Mouse (Mus musculus) forebrain, postnatal 0 days (tissue): ENCODE data around the gene Ercc1. TPM values are rescaled to one million over a fixed set of nuclear protein-coding genes. Genes with fewer than 3 reads are reported as not detected.

Experiments used
- ATAC-seq: fragments of 200-750 bp; cut with Nextera tagmentation; 2 replicates; pipeline ENCODE4 v1.8.0; 2017; ENCODE audit warnings: mild to moderate bottlenecking, moderate library complexity
- DNase-seq: peaks from one replicate; pipeline ENCODE4 v3.0.0-alpha.2; 2015
- H3K27ac ChIP-seq: fragments of 300-500 bp; sonication (generic); 2 replicates; pipeline ENCODE4 v1.5.1; 2014; ENCODE audit warnings: low read depth, mild to moderate bottlenecking, antibody characterized with exemption, low read length, moderate library complexity, mixed read lengths
- H3K27me3 ChIP-seq: fragments of 300-500 bp; sonication (generic); 2 replicates; pipeline ENCODE4 v1.6.1; 2014; ENCODE audit warnings: mild to moderate bottlenecking, low read length, mixed read lengths; ENCODE audit not compliant: insufficient read depth
- H3K36me3 ChIP-seq: fragments of 300-500 bp; sonication (generic); 2 replicates; pipeline ENCODE4 v1.6.1; 2014; ENCODE audit warnings: mild to moderate bottlenecking, moderate library complexity; ENCODE audit not compliant: insufficient read depth
- H3K4me1 ChIP-seq: fragments of 300-500 bp; sonication (generic); 2 replicates; pipeline ENCODE4 v1.6.1; 2014; ENCODE audit warnings: antibody characterized with exemption; ENCODE audit not compliant: insufficient read depth
- H3K4me2 ChIP-seq: fragments of 300-500 bp; sonication (generic); 2 replicates; pipeline ENCODE4 v1.6.1; 2014; ENCODE audit warnings: low read depth, mild to moderate bottlenecking, moderate library complexity
- H3K4me3 ChIP-seq: fragments of 300-500 bp; sonication (generic); 2 replicates; pipeline ENCODE4 v1.5.1; 2014; ENCODE audit warnings: low read depth, low read length, mixed read lengths
- H3K9ac ChIP-seq: fragments of 300-500 bp; sonication (generic); 2 replicates; pipeline ENCODE4 v1.6.1; 2014; ENCODE audit warnings: mild to moderate bottlenecking
- H3K9me3 ChIP-seq: fragments of 300-500 bp; sonication (generic); 2 replicates; pipeline ENCODE4 v1.6.1; 2016; ENCODE audit warnings: low read length
- CTCF ChIP-seq: sonication (generic); IDR thresholded peaks from 2 replicates; pipeline ENCODE4 v1.5.1; 2016; ENCODE audit warnings: antibody characterized with exemption, control low read depth, low read depth
- WGBS: fragments of 180-500 bp; shearing (Covaris S2); extraction: QIAGEN DNeasy Blood & Tissue Kit; methylation state at CpG from one replicate; pipeline ENCODE4 v1.1.7; 2014; 5-methylcytosine and 5-hydroxymethylcytosine counted together
- polyA plus RNA-seq: library from polyadenylated mRNA; unstranded; fragments of >200 nt; fragmentation: Nextera tagmentation; extraction: Ambion mirVana; gene quantifications from 2 replicates; pipeline ENCODE4 v1.2.1, GENCODE M21; 2015
- total RNA-seq: library from RNA; depleted of rRNA; stranded (reverse); fragments of >200 nt; gene quantifications from 2 replicates; pipeline ENCODE4 v1.2.3, GENCODE M21; 2014

Ercc1 gene
- total and polyA plus RNA-seq, 2 experiments from 2014 or later, result 56.6 to 80.5 TPM

- WGBS, result 81% methylated on average over 4 of the region's 4 CpGs
- no peak for TF ChIP-seq CTCF
Measured at GRCm38 (mm10) chr7:19365376-19365775, 20.8 kb downstream of the Ercc1 start.

DNA sequence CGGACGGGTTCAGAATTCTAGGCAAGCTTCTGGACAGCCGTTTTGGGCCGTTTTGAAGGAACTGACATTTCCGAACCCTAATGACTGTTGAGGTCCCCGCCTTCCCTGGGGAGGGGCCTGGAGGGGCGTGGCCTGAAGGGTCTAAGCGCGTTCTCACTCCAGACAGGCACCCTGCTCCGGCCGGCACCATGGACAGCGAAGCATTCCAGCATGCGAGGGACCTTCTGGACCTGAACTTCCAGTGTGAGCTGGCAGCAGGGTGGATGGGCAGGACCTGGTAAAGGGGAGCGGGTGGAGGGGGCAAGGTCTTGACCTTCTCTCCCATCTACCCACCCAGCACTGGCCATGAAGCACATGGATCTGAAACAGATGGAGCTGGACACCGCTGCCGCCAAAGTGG lies 23.8 kb downstream of the Ercc1 start:
- Histone ChIP-seq H3K36me3 (no peaks in the 10 kb centered on the region), H3K4me1 (no peaks in the 10 kb centered on the region; the same call in 1 of the 2 replicates), H3K27me3 (no peaks in the 10 kb centered on the region), H3K9ac (no peak overlapping the region), H3K4me3 (no peak overlapping the region), H3K4me2 (no peak overlapping the region), H3K9me3 (no peaks in the 10 kb centered on the region), H3K27ac (no peak overlapping the region)
- DNase-seq (no peak), ATAC-seq (no peak)
- 24% methylated on average over 16 of the region's 16 CpGs for WGBS
- no peak for TF ChIP-seq CTCF

More at GRCm38 (mm10) chr7:19365376-19365775, 20.8 kb downstream of the Ercc1 start:
- DNase-seq (no peak), ATAC-seq (no peak)
- Histone ChIP-seq H3K4me2 (no peak overlapping the region), H3K9ac (no peak overlapping the region), H3K36me3 (no peaks in the 10 kb centered on the region), H3K4me3 (no peak overlapping the region), H3K4me1 (no peaks in the 10 kb centered on the region; the same call in 1 of the 2 replicates), H3K27me3 (no peaks in the 10 kb centered on the region), H3K9me3 (no peaks in the 10 kb centered on the region), H3K27ac (no peak overlapping the region)

GRCm38 (mm10) chr7:19369823-19370425 lies 25.3 kb downstream of the Ercc1 start:
- H3K36me3 ChIP-seq, result no peaks in the 10 kb centered on the region

GRCm38 (mm10) chr7:19373367-19373766 lies 28.8 kb downstream of the Ercc1 start:
- H3K27me3 ChIP-seq, result no peaks in the 10 kb centered on the region
- H3K9me3 ChIP-seq, result no peaks in the 10 kb centered on the region
- H3K9ac ChIP-seq, result no peak overlapping the region
- ATAC-seq (no peak), DNase-seq (no peak)
- no peak for TF ChIP-seq CTCF
- whole genome bisulfite sequencing, result 80% methylated on average over 2 of the region's 2 CpGs
- no peaks in the 10 kb centered on the region; the same call in 1 of the 2 replicates for H3K36me3 ChIP-seq
- H3K4me2 ChIP-seq, result no peak overlapping the region
- H3K27ac ChIP-seq, result no peak overlapping the region
- H3K4me3 ChIP-seq, result no peak overlapping the region
- no peaks in the 10 kb centered on the region; the same call in 1 of the 2 replicates for H3K4me1 ChIP-seq

More at GRCm38 (mm10) chr7:19369823-19370425, 25.3 kb downstream of the Ercc1 start:
- Histone ChIP-seq H3K27me3 (no peaks in the 10 kb centered on the region), H3K4me2 (peak overlapping the region; percentile 68), H3K4me3 (peak overlapping the region; percentile 41), H3K9ac (peak overlapping the region; percentile 70), H3K9me3 (no peaks in the 10 kb centered on the region), H3K27ac (no peak overlapping the region), H3K4me1 (no peaks in the 10 kb centered on the region; the same call in 1 of the 2 replicates)
- DNase-seq (peak; percentile 83), ATAC-seq (peak; percentile 95)
- peak; percentile 90 for TF ChIP-seq CTCF
- 10% methylated on average over 41 of the region's 46 CpGs for whole genome bisulfite sequencing

GRCm38 (mm10) chr7:19375368-19375767 lies 30.8 kb downstream of the Ercc1 start:
- H3K4me2 ChIP-seq, result no peak overlapping the region
- H3K9me3 ChIP-seq, result no peaks in the 10 kb centered on the region
- H3K4me3 ChIP-seq, result no peak overlapping the region
- WGBS, result 80% methylated on average over 18 of the region's 18 CpGs
- no peaks in the 10 kb centered on the region for H3K27me3 ChIP-seq
- H3K36me3 ChIP-seq, result no peaks in the 10 kb centered on the region; the same call in 1 of the 2 replicates
- no peak for TF ChIP-seq CTCF
- H3K27ac ChIP-seq, result no peak overlapping the region
- no peak overlapping the region for H3K9ac ChIP-seq
- no peak for DNase-seq
- ATAC-seq, result no peak
- no peaks in the 10 kb centered on the region for H3K4me1 ChIP-seq

DNA sequence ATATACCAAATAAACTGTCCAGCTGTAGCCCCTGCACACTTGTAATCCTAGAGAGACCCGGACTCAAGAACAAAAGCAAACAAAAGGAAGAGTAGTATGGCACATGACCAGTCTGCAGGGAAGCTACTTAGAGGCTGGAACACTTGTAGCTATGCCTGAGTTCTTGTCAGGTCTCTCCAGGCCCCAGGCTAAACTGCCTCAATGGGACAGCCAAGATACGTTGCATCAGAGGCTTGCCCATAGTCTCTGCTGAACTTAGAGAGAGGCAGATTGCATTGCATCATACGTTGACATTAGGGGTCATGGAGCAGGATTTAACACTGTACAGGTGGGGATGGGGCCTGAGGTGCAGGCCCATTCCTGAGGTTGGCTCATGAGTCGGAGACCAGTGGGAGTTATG lies 31.4 kb downstream of the Ercc1 start:
- Histone ChIP-seq H3K36me3 (no peaks in the 10 kb centered on the region; the same call in 1 of the 2 replicates), H3K27ac (no peak overlapping the region), H3K27me3 (no peaks in the 10 kb centered on the region), H3K4me1 (no peaks in the 10 kb centered on the region), H3K9ac (no peak overlapping the region), H3K9me3 (no peaks in the 10 kb centered on the region), H3K4me3 (no peak overlapping the region), H3K4me2 (no peak overlapping the region)
- no peak for DNase-seq
- no peak for TF ChIP-seq CTCF
- WGBS, result 84% methylated on average over 4 of the region's 4 CpGs
- no peak for ATAC-seq

DNA sequence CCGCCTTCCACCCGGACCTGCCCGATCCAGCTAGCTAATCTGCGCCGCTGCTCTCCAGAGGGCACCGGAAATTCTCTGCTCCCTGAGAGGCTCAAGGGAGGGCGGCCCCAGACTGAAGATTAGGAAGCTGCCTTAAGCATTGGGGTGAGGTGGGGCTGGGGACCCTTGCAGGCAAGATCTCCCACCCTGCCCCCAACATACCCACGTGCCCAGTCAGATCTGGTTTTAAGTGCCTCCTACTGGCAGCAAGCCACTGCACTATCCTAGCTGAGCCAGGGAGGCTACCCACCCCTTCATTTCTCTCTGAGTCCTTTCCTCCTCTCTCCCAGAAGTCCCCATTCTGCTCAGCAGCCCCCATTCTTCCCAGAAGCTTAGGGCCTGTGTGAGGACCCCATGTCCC lies 33.5 kb downstream of the Ercc1 start:
- peaks cover 5% of the 10 kb centered on the region; the same call in 1 of the 2 replicates for H3K4me1 ChIP-seq
- H3K36me3 ChIP-seq, result no peaks in the 10 kb centered on the region; the same call in 1 of the 2 replicates
- no peaks in the 10 kb centered on the region for H3K9me3 ChIP-seq
- no peak overlapping the region for H3K4me3 ChIP-seq
- DNase-seq (no peak), ATAC-seq (no peak)
- no peak for TF ChIP-seq CTCF
- H3K4me2 ChIP-seq, result no peak overlapping the region
- H3K9ac ChIP-seq, result no peak overlapping the region
- no peaks in the 10 kb centered on the region for H3K27me3 ChIP-seq
- 76% methylated on average over 8 of the region's 8 CpGs for WGBS
- no peak overlapping the region for H3K27ac ChIP-seq
